26 mouse cellular contexts compared by ENCODE assay signal in genomic region chr11:26667251-26667650, GRCm38 (mm10).
"Had no signal": no experiment of that assay in that cellular context is flagged by ENCODE, and none has a peak within 500 bp of the region (broad histone marks: within the 10 kb centered on the region; RNA-seq: fewer than 3 reads in every experiment).

No protein-coding gene starts in this region.

- DNase-seq: gastrocnemius, postnatal 14 days; gastrocnemius, postnatal 36 days; heart, adult 11 months; heart, adult 2 months; heart, postnatal 14 days; heart, postnatal 36 days; kidney, adult 11 months; kidney, adult 2 months; kidney, adult 9 months; kidney, postnatal 14 days; kidney, postnatal 36 days; layer of hippocampus, adult 9-11 months; layer of hippocampus, postnatal 36 days; liver had no signal

- H3K4me3 ChIP-seq: heart, adult 2 months; heart, embryonic 13.5 days; heart, embryonic 15.5 days; hindbrain, embryonic 13.5 days; hindbrain, embryonic 15.5 days; kidney, embryonic 15.5 days; limb, embryonic 10.5 days; limb, embryonic 12.5 days had no signal

- ATAC-seq: hindbrain, postnatal 0 days; intestine, embryonic 16.5 days had no signal

- H3K27ac ChIP-seq: heart, adult 2 months; heart, embryonic 13.5 days; heart, embryonic 15.5 days; hindbrain, embryonic 13.5 days; hindbrain, embryonic 15.5 days; hindbrain, postnatal 0 days; kidney, embryonic 15.5 days; kidney, postnatal 0 days; limb, embryonic 10.5 days; limb, embryonic 12.5 days had no signal

- H3K36me3 ChIP-seq: heart, embryonic 13.5 days; heart, embryonic 15.5 days; hindbrain, embryonic 13.5 days; hindbrain, embryonic 15.5 days; kidney, embryonic 15.5 days; limb, embryonic 10.5 days; limb, embryonic 12.5 days had no signal

- H3K9me3 ChIP-seq: heart, embryonic 13.5 days; heart, embryonic 15.5 days; hindbrain, embryonic 13.5 days; hindbrain, embryonic 15.5 days; kidney, embryonic 15.5 days; limb, embryonic 10.5 days; limb, embryonic 12.5 days had no signal

- H3K9ac ChIP-seq: heart, embryonic 13.5 days; heart, embryonic 15.5 days; hindbrain, embryonic 13.5 days; hindbrain, embryonic 15.5 days; kidney, embryonic 15.5 days; limb, embryonic 12.5 days had no signal

- H3K4me2 ChIP-seq: heart, embryonic 11.5 days; heart, embryonic 13.5 days; heart, embryonic 15.5 days; hindbrain, embryonic 13.5 days; hindbrain, embryonic 15.5 days; kidney, embryonic 15.5 days; limb, embryonic 12.5 days; liver, embryonic 11.5 days had no signal

- H3K4me1 ChIP-seq: heart, embryonic 13.5 days; heart, embryonic 15.5 days; hindbrain, embryonic 13.5 days; hindbrain, embryonic 15.5 days; kidney, embryonic 15.5 days; limb, embryonic 10.5 days; limb, embryonic 12.5 days had no signal

- H3K27me3 ChIP-seq: heart, embryonic 13.5 days; heart, embryonic 15.5 days; hindbrain, embryonic 13.5 days; hindbrain, embryonic 15.5 days; kidney, embryonic 15.5 days; limb, embryonic 12.5 days had no signal
